Mouse (Mus musculus) heart, postnatal 0 days (tissue): ENCODE data around the gene Ambra1.

Source experiments
- CTCF ChIP-seq: IDR thresholded peaks from 2 replicates; pipeline ENCODE4 v1.5.1; 2016; ENCODE audit warnings: antibody characterized with exemption, control low read depth, low read depth
- EP300 ChIP-seq: IDR thresholded peaks from 2 replicates; pipeline ENCODE4 v1.6.1; 2016; ENCODE audit warnings: antibody characterized with exemption, low read depth

- TF ChIP-seq CTCF (no peak), EP300 (peak; percentile 71; the same call in 1 of the 2 replicates)
Measured at GRCm38 (mm10) chr2:91965417-91965816, 235.5 kb downstream of the Ambra1 start.
